Mouse (Mus musculus): ENCODE results near the gene Ppara. TPM values are rescaled to one million over a fixed set of nuclear protein-coding genes. Genes with fewer than 3 reads are reported as not detected.
A peak's percentile ranks its signal among the peaks of the same experiment; 100 is the strongest.

Ppara gene
- polyA plus RNA-seq, 1 experiment = 1.5 TPM

DNA sequence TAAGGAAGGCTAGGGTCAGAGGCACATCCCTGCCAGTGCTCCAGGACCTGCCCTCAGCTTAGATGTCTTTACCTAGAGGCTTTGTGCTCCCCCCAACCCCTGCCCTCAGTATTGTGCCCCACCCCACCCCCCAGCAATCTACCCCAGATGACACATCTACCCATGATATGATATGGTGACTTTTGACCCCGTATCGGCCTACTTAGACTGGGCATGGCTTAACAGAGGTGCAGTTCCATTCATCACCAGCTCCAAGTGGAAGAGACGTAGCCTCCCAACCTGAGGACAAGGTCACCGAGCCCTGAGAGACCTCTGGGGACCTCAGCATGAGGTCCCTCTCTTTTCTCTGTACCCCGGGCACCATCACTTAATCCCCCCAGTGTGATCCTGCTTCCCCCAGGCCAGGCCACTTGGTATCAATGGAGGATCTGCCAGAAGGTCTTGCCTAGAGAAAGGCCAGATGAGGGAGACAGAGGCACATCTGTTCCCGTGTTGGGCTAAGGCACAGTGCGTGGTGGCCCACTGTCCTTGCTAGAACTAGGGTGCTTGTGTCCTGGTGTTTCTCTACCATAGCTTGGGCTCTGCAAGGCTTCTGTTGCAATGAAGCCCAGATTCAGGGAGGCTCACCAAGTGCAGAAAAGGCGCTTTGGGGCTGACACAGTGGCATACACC, 30.3 kb upstream of the Ppara start:
- no peak for DNase-seq (ENCODE audit: extremely low spot score in 1 of 2, low spot score in 1 of 2)

GRCm38 (mm10) chr15:85705013-85705528, 29.7 kb upstream of the Ppara start:
- DNase-seq (ENCODE audit: extremely low spot score in 1 of 2, low spot score in 1 of 2) = no peak

GRCm38 (mm10) chr15:85705566-85706332, 29.0 kb upstream of the Ppara start:
- DNase-seq (ENCODE audit: extremely low spot score in 1 of 2, low spot score in 1 of 2) = no peak

- no peak for DNase-seq (ENCODE audit: extremely low spot score in 1 of 2, low spot score in 1 of 2)
Measured at GRCm38 (mm10) chr15:85706527-85706926, 28.3 kb upstream of the Ppara start.

DNA sequence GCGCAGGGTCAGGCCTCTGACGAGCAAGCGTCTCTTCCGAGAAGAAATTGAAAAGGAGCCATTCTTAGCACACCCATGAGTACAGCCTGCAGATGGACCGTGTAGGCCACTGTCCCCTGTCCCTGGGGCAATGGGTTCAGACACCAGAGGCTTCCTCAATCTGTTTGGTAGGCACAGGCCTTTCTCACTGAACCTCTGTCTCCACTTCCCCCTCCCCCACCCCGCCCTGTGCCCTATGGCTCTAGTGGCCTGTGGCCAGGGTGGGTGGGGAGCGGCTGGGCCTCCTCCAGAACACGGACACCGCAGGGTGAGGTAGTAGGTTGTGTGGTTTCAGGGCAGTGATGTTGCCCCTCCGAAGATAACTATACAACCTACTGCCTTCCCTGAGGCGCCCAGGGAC, 27.8 kb upstream of the Ppara start:
- DNase-seq (ENCODE audit: extremely low spot score in 1 of 2, low spot score in 1 of 2) = no peak

- no peak for DNase-seq (ENCODE audit: extremely low spot score in 1 of 2, low spot score in 1 of 2)
Measured at GRCm38 (mm10) chr15:85707458-85708030, 27.2 kb upstream of the Ppara start.

DNA sequence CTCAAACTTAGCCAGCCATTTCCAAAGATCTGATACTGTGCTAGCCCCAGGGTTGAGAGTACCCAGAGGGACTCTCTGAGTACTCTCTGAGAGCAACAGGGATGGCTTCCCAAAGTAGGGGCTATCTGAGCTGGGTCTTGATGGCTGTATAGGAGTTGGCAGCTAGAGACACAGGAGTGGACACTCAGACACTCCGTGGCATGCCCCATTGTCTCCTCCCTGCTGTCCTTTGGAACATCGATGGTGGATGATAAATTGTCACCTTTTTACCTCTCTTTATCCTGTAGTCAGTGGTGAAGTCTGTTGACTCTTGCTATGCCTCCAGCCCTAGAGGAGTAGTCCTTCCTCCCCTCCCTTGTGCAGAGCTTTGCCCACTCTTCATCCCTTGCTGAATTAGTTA, 26.6 kb upstream of the Ppara start:
- DNase-seq (ENCODE audit: extremely low spot score in 1 of 2, low spot score in 1 of 2) = no peak

GRCm38 (mm10) chr15:85708843-85709242, 25.9 kb upstream of the Ppara start:
- DNase-seq (ENCODE audit: extremely low spot score in 1 of 2, low spot score in 1 of 2) = no peak

- DNase-seq (ENCODE audit: extremely low spot score in 1 of 2, low spot score in 1 of 2) = peak; percentile 80 to 95
Measured at GRCm38 (mm10) chr15:85709268-85709973, 25.4 kb upstream of the Ppara start.

- DNase-seq (ENCODE audit: extremely low spot score in 1 of 2, low spot score in 1 of 2) = peak in 1 of 2 experiments; percentile 89
Measured at GRCm38 (mm10) chr15:85710179-85710578, 24.6 kb upstream of the Ppara start.

GRCm38 (mm10) chr15:85710641-85711580, 23.9 kb upstream of the Ppara start:
- no peak for DNase-seq (ENCODE audit: extremely low spot score in 1 of 2, low spot score in 1 of 2)

DNA sequence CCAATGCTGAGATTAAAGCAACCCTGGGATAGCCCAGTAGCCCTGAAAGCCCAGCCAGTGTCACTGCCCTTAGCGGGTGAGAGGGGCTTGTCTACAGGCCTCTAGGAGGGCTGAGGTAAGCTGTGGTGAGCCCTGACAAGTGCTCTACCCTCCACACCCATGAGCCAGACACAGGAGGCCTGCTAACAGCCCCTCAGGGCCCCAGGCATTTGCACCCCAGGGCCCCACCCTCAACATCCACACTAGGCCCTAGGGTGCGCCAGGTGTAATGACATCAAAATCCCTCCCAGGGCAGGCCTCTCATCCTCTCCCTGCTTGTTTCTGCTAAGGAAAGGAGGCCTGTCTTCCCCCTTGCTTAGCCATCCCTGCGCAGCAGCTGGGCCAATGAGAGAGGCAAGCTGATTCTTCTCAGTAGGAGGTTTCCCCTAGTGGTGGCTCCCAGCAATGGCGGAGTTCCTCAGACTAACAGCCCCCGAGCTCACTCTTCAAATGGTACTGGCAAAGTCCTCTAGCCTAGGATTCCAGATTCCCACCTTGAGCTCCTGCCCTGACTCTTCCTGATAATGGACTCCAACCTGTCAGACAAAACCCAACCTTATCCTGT, 22.1 kb upstream of the Ppara start:
- DNase-seq (ENCODE audit: extremely low spot score in 1 of 2, low spot score in 1 of 2) = no peak

GRCm38 (mm10) chr15:85713417-85713816, 21.4 kb upstream of the Ppara start:
- DNase-seq (ENCODE audit: extremely low spot score in 1 of 2, low spot score in 1 of 2) = no peak

DNA sequence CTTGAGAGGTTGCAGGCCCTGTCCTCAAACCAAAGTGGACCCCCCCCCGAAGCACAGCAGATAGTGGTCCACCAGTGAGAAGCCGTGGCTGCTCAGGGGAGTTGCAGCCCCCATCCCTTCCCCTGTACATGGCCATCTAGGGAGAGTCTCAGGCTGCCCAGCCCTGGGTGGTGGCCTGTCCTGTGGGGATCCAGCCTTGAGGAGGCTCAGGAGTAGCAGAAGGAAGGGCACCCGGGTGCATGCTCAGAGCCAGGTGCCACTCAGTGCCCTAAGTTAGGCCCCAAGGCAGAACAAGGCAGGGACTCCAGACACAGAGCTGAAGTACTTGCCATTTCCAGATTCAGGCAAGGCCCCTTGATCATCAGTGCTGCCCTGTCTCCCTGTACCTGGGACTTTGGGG, 19.7 kb upstream of the Ppara start:
- DNase-seq (ENCODE audit: extremely low spot score in 1 of 2, low spot score in 1 of 2) = no peak

DNA sequence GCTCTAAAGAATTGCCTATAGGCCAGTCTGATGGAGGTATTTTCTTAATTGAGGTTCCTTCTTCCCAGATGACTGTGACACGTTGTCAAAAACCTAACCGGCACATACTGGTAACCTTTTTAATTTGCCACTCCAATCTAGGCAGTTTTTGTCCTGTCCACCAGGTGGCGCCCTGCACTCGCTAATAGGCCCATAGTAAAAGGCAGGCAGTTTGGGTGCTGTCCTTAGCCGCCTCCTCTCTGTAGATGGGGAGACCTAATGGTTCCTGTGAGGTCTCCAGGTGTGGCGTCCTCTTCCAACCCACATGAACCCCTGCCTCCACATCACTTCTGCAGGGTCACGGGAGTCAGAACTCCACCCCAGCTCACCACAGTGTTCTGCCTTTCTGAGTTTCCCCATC, 18.7 kb upstream of the Ppara start:
- peak in 1 of 2 experiments; percentile 94 for DNase-seq (ENCODE audit: extremely low spot score in 1 of 2, low spot score in 1 of 2)

DNA sequence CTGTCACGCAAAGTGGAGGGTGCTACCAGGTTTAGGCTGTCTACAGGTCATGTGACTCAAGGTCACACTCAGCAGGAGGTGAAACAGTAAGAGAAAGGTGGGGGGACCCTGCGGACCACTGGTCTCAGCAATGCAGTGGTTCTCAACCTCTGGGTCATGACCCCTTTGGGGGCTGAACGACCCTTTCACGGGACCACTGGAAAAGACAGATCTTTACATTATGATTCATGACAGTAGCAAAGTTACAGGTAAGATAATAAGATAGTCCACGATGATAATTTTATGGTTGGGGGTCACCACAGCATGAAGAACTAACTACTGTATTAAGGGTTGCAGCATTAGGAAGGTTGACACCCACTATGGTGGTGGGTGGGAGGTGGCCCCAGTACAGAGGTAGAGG, 18.2 kb upstream of the Ppara start:
- DNase-seq (ENCODE audit: extremely low spot score in 1 of 2, low spot score in 1 of 2) = no peak

DNA sequence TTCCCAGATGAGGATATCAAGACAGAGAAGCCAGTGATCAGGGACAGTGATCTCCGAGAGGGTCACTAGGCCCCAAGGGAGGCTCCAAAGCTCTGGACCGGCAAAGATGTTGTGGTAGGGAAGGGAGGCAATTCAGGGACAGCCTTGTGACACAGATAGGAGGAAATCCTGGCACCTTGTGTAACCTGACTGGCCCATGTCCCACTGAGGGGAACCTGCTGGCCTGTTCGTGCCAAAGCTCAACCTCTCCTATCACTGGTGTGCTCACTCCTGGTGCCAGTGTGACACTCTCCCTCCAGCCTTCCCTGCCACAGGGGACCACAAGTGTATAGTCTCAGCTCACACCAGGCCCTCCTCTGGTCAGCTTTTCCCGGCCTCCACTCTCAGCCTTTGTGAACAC, 17.8 kb upstream of the Ppara start:
- DNase-seq (ENCODE audit: extremely low spot score in 1 of 2, low spot score in 1 of 2) = no peak

GRCm38 (mm10) chr15:85717800-85718199, 17.0 kb upstream of the Ppara start:
- DNase-seq (ENCODE audit: extremely low spot score in 1 of 2, low spot score in 1 of 2) = no peak

DNA sequence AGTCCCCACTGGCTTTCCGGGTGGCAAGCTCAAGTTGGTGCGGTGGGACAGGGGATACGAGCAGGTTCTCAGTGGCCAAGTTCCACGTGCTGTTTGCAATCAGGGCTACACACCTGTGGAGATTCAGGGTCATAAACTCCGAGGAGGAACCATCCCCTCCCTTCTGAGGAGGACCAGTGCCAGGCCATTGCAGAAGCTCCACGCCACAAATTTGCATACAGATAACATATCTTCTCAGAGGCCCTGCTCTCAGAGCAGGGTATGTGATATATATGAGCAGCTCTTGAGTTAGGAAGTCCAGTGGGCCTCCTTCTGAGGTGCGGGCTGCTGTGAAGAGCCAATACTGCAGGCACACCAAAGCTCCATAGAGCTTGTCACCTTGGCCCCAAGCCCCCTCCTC, 15.8 kb upstream of the Ppara start:
- no peak for DNase-seq (ENCODE audit: extremely low spot score in 1 of 2, low spot score in 1 of 2)
